Mouse (Mus musculus): Measurements from ENCODE around the gene Ubash3b. TPM values are rescaled to one million over a fixed set of nuclear protein-coding genes. Genes with fewer than 3 reads are reported as not detected.

The Ubash3b gene
- polyA plus RNA-seq, 1 experiment from 2014 or later = 8.3 TPM

DNA sequence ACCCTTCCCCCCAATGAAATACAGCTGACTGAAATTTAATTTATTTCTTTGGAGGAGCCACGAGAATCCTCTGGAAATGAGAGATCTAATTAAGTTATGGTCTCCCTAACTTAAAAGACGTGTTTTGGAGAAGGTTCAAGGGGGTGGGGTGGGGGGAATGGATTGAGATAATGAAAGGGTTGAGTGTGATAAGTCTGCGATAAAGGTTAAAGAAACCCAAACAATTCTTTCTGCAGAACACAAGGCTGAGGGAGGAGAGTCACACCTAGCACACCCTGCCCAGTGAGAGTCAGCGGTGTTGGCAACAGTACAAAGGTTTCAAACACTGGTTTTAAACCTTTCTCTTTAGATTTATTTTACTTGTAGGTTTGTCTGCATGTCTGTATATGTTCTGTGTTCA, 108.0 kb downstream of the Ubash3b start:
- Histone ChIP-seq H3K4me3 (ENCODE audit: low read depth, low read length) (no peak overlapping the region), H3K4me1 (replicated peaks; ENCODE audit: control insufficient read depth, insufficient read depth, low read length) (no peaks in the 10 kb centered on the region; the same call in 1 of the 2 replicates), H3K9ac (ENCODE audit: low read length) (no peak overlapping the region), H3K36me3 (ENCODE audit: control insufficient read depth, insufficient read depth, low read length) (no peaks in the 10 kb centered on the region), H3K9me3 (ENCODE audit: control insufficient read depth, low read length) (no peaks in the 10 kb centered on the region), H3K4me2 (ENCODE audit: low read depth, low read length, severe bottlenecking) (no peak overlapping the region), H3K27ac (ENCODE audit: low read depth, low read length) (no peak overlapping the region), H3K27me3 (ENCODE audit: control insufficient read depth, insufficient read depth, low read length) (no peaks in the 10 kb centered on the region)
- DNase-seq (ENCODE audit: low spot score) = no peak
- 57% methylated on average over 4 of the region's 4 CpGs for WGBS
- ATAC-seq (replicated peaks; ENCODE audit: low FRiP score) = no peak

DNA sequence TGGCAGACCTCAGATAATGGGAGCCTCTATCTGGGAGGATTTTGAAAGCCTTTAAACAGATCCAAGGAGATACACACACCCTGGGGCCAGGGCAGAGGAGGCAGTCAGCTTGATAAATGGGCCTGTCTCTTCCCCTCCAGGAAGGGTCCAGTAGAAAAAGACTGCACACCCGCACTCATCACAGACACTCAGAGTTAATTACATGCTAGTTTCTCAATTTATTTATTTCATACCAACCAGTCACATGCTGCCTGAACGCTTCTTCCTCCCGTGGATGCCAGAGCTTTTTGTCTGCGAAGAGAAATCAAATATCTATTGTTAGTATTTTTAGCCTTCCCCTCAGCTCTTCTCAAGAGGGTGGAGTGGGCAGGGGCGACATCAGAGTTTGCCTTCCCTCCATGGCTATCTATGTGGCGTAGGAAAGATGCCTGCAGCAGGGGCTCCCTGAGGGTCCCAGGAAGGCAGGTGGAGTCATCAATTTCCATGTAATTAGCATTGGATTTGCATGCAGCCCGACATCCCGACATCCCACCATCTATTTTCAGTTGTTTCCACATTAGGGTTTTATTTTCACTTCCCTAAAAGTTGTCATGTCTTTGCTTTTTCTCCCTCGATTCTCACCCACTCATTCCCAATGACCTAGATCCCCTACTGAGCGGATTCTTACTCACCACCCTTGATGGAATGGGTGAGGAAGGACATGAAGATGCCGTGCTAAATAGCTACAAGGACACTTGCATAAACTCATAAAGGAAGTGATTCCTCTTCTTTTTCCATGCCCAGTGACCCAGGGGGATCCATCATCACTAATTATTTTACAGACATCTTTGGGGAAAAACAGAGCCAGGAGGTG, 110.2 kb downstream of the Ubash3b start:
- ATAC-seq (replicated peaks; ENCODE audit: low FRiP score) = no peak
- Histone ChIP-seq H3K9me3 (ENCODE audit: control insufficient read depth, low read length) (no peaks in the 10 kb centered on the region), H3K27me3 (ENCODE audit: control insufficient read depth, insufficient read depth, low read length) (no peaks in the 10 kb centered on the region), H3K27ac (ENCODE audit: low read depth, low read length) (no peak overlapping the region), H3K4me3 (ENCODE audit: low read depth, low read length) (no peak overlapping the region), H3K9ac (ENCODE audit: low read length) (no peak overlapping the region), H3K4me2 (ENCODE audit: low read depth, low read length, severe bottlenecking) (no peak overlapping the region), H3K4me1 (replicated peaks; ENCODE audit: control insufficient read depth, insufficient read depth, low read length) (no peaks in the 10 kb centered on the region; the same call in 1 of the 2 replicates), H3K36me3 (ENCODE audit: control insufficient read depth, insufficient read depth, low read length) (no peaks in the 10 kb centered on the region)
- 73% methylated on average over 11 of the region's 11 CpGs for WGBS
- no peak for DNase-seq (ENCODE audit: low spot score)

DNA sequence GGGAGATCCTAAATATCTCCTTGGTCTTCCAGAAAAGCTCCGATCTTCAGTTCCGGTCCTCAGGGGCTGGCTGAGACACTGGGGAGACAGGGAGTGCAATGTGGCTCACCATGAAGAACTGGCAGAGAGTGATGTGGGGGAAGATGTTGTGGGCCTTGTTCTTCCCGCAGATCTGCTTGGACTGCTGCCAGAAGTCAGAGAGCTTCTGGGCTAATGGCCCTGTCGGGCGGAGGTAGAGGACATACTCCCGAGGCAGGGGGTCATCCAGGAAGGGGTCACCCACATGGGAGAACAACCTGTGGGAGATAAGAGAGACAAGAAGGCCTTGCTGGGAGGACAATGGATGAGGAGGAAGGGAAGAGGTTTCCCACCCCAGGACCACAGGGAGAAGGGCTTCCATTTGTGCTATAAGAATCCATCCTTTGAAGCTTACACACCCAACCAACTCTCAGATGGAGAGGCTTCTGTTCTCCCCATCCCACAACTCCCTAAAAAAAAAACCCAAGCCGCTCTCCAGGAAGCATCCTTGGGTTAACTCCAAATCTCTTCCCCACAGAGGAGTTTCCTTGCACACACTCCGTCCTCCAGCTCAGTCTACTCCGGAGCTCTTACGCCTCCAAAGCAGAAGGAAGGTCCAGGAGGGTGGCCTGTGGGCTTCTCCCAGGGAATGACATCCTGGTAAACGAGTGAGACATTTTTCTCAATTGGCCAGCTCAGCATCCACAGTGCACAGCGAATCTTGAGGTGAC, 111.0 kb downstream of the Ubash3b start:
- no peak overlapping the region for H3K9ac ChIP-seq (ENCODE audit: low read length)
- H3K27ac ChIP-seq (ENCODE audit: low read depth, low read length) = no peak overlapping the region
- no peaks in the 10 kb centered on the region for H3K27me3 ChIP-seq (ENCODE audit: control insufficient read depth, insufficient read depth, low read length)
- WGBS = 86% methylated on average over 12 of the region's 12 CpGs
- DNase-seq (ENCODE audit: low spot score) (no peak), ATAC-seq (replicated peaks; ENCODE audit: low FRiP score) (no peak)
- no peak overlapping the region for H3K4me3 ChIP-seq (ENCODE audit: low read depth, low read length)
- no peaks in the 10 kb centered on the region; the same call in 1 of the 2 replicates for H3K4me1 ChIP-seq (replicated peaks; ENCODE audit: control insufficient read depth, insufficient read depth, low read length)
- H3K4me2 ChIP-seq (ENCODE audit: low read depth, low read length, severe bottlenecking) = no peak overlapping the region
- no peaks in the 10 kb centered on the region for H3K36me3 ChIP-seq (ENCODE audit: control insufficient read depth, insufficient read depth, low read length)
- no peaks in the 10 kb centered on the region for H3K9me3 ChIP-seq (ENCODE audit: control insufficient read depth, low read length)

DNA sequence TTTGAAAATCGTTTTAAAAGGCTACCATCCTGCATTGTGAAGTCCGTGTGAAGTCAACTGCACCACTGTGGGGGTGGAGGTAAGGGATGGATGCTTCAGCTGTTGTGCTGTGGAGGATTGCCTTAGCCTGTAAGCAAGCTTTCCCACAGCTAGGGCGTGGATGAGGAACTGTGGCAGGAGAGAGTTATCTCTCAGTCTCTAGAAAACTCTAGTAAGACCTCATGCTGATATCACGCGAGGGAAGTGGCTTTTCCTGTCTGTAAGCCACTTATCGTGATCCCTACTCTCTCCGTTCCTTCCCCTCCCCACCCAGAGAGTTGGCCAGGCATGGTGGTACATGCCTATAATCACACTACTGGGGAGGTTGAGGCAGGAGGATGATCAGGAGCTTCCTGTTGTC, 112.2 kb downstream of the Ubash3b start:
- Histone ChIP-seq H3K27ac (ENCODE audit: low read depth, low read length) (no peak overlapping the region), H3K27me3 (ENCODE audit: control insufficient read depth, insufficient read depth, low read length) (no peaks in the 10 kb centered on the region), H3K9ac (ENCODE audit: low read length) (no peak overlapping the region), H3K4me3 (ENCODE audit: low read depth, low read length) (no peak overlapping the region), H3K9me3 (ENCODE audit: control insufficient read depth, low read length) (no peaks in the 10 kb centered on the region), H3K4me2 (ENCODE audit: low read depth, low read length, severe bottlenecking) (no peak overlapping the region), H3K36me3 (ENCODE audit: control insufficient read depth, insufficient read depth, low read length) (no peaks in the 10 kb centered on the region), H3K4me1 (replicated peaks; ENCODE audit: control insufficient read depth, insufficient read depth, low read length) (no peaks in the 10 kb centered on the region; the same call in 1 of the 2 replicates)
- 89% methylated on average over 7 of the region's 7 CpGs for WGBS
- ATAC-seq (replicated peaks; ENCODE audit: low FRiP score) (no peak), DNase-seq (ENCODE audit: low spot score) (no peak)

DNA sequence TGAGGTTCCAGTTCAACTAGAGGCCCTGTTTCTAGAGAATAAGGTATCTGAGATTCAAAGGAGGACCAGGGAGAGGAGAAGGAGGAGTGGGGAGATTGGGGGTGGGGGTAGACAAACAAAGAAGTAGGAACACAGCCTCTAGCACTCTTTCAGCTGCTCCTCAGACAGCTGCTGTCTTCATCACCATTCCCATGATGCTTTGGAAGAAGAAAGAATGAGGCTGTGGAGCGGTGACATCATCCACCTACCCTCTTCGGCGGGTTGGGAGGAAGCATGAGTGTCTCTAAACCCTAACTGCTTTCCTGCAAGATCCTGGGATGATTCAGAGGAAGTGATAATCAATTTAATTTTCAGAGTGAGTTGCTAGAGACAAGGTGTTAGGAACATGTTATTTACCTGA, 112.7 kb downstream of the Ubash3b start:
- no peaks in the 10 kb centered on the region for H3K9me3 ChIP-seq (ENCODE audit: control insufficient read depth, low read length)
- H3K9ac ChIP-seq (ENCODE audit: low read length) = no peak overlapping the region
- no peak overlapping the region for H3K4me2 ChIP-seq (ENCODE audit: low read depth, low read length, severe bottlenecking)
- no peaks in the 10 kb centered on the region for H3K27me3 ChIP-seq (ENCODE audit: control insufficient read depth, insufficient read depth, low read length)
- WGBS = 95% methylated on average over 3 of the region's 3 CpGs
- no peak for ATAC-seq (replicated peaks; ENCODE audit: low FRiP score)
- DNase-seq (ENCODE audit: low spot score) = no peak
- H3K36me3 ChIP-seq (ENCODE audit: control insufficient read depth, insufficient read depth, low read length) = no peaks in the 10 kb centered on the region
- H3K4me3 ChIP-seq (ENCODE audit: low read depth, low read length) = no peak overlapping the region
- no peak overlapping the region for H3K27ac ChIP-seq (ENCODE audit: low read depth, low read length)
- no peaks in the 10 kb centered on the region; the same call in 1 of the 2 replicates for H3K4me1 ChIP-seq (replicated peaks; ENCODE audit: control insufficient read depth, insufficient read depth, low read length)

DNA sequence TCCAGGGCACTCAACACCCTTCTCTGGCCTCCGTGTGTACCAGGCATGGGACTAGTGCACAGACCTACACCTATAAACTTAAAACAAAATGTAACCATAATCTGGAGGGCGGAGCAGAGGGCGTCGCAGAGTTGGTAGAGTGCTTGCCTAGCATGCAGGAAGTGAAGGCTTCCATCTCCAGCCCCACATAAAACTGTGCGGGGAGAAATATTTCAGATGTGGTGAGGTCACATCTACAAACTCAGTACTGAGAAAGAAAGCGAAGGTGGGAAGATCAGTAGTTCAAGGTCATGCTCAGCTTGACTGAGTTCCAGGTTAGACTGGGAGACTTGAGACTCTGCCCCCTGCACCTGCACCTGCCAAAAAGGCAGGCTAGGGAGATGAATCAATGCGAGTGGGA, 113.3 kb downstream of the Ubash3b start:
- Histone ChIP-seq H3K36me3 (ENCODE audit: control insufficient read depth, insufficient read depth, low read length) (no peaks in the 10 kb centered on the region), H3K27ac (ENCODE audit: low read depth, low read length) (no peak overlapping the region), H3K4me3 (ENCODE audit: low read depth, low read length) (no peak overlapping the region), H3K4me1 (replicated peaks; ENCODE audit: control insufficient read depth, insufficient read depth, low read length) (no peaks in the 10 kb centered on the region; the same call in 1 of the 2 replicates), H3K9me3 (ENCODE audit: control insufficient read depth, low read length) (no peaks in the 10 kb centered on the region), H3K9ac (ENCODE audit: low read length) (no peak overlapping the region), H3K4me2 (ENCODE audit: low read depth, low read length, severe bottlenecking) (no peak overlapping the region), H3K27me3 (ENCODE audit: control insufficient read depth, insufficient read depth, low read length) (no peaks in the 10 kb centered on the region)
- 93% methylated on average over 7 of the region's 7 CpGs for WGBS
- ATAC-seq (replicated peaks; ENCODE audit: low FRiP score) (no peak), DNase-seq (ENCODE audit: low spot score) (no peak)

DNA sequence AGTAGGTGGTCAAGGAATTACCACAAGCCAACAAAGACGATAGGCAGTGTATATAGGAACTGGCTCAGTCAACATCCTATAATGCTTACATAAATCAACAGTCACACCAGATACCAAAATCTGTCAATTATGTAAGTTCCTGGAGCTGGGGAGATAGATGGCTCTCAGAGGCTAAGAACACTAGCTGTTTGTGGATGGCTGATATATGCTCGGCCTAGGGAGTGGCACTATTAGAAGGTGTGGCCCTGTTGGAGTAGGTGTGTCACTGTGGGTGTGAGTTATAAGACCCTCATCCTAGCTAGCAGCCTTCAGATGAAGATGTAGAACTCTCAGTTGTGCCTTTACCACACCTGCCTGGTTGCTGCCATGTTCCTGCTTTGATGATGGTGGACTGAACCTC, 113.8 kb downstream of the Ubash3b start:
- WGBS = 92% methylated on average over 2 of the region's 2 CpGs
- H3K36me3 ChIP-seq (ENCODE audit: control insufficient read depth, insufficient read depth, low read length) = no peaks in the 10 kb centered on the region
- ATAC-seq (replicated peaks; ENCODE audit: low FRiP score) (no peak), DNase-seq (ENCODE audit: low spot score) (no peak)
- H3K9me3 ChIP-seq (ENCODE audit: control insufficient read depth, low read length) = no peaks in the 10 kb centered on the region
- no peak overlapping the region for H3K27ac ChIP-seq (ENCODE audit: low read depth, low read length)
- H3K9ac ChIP-seq (ENCODE audit: low read length) = no peak overlapping the region
- H3K4me1 ChIP-seq (replicated peaks; ENCODE audit: control insufficient read depth, insufficient read depth, low read length) = no peaks in the 10 kb centered on the region; the same call in 1 of the 2 replicates
- no peak overlapping the region for H3K4me2 ChIP-seq (ENCODE audit: low read depth, low read length, severe bottlenecking)
- H3K27me3 ChIP-seq (ENCODE audit: control insufficient read depth, insufficient read depth, low read length) = no peaks in the 10 kb centered on the region
- no peak overlapping the region for H3K4me3 ChIP-seq (ENCODE audit: low read depth, low read length)

DNA sequence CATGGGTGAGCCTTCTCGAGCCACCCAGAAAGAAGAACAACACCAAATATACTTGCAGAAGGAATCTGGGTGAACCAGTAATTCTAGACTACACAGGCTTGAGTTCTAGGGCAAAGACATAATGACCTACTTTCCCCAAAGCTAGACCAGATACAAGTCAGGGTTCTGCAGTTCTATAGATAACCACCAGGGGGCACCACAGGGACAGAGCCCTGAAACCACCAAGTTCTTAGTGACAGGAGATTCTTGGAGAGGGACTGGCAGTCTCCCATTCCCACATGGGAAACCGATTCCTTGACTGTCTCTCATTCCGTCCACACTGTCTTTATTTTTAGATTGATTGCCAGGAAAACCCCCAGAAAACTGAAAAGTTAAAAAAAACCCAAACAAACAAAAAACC, 116.9 kb downstream of the Ubash3b start:
- Histone ChIP-seq H3K4me2 (ENCODE audit: low read depth, low read length, severe bottlenecking) (no peak overlapping the region), H3K4me1 (replicated peaks; ENCODE audit: control insufficient read depth, insufficient read depth, low read length) (no peaks in the 10 kb centered on the region), H3K27ac (ENCODE audit: low read depth, low read length) (no peak overlapping the region), H3K36me3 (ENCODE audit: control insufficient read depth, insufficient read depth, low read length) (no peaks in the 10 kb centered on the region), H3K9me3 (ENCODE audit: control insufficient read depth, low read length) (no peaks in the 10 kb centered on the region), H3K9ac (ENCODE audit: low read length) (no peak overlapping the region), H3K27me3 (ENCODE audit: control insufficient read depth, insufficient read depth, low read length) (no peaks in the 10 kb centered on the region), H3K4me3 (ENCODE audit: low read depth, low read length) (no peak overlapping the region)
- DNase-seq (ENCODE audit: low spot score) (peak; percentile 86), ATAC-seq (replicated peaks; ENCODE audit: low FRiP score) (0 out of 2 replicates have a peak, but pooled peaks have one; percentile 44)
- 15% methylated on average over 3 of the region's 3 CpGs for WGBS
